Comparison of ENCODE assay signal across 19 mouse cellular contexts in the genomic region with DNA sequence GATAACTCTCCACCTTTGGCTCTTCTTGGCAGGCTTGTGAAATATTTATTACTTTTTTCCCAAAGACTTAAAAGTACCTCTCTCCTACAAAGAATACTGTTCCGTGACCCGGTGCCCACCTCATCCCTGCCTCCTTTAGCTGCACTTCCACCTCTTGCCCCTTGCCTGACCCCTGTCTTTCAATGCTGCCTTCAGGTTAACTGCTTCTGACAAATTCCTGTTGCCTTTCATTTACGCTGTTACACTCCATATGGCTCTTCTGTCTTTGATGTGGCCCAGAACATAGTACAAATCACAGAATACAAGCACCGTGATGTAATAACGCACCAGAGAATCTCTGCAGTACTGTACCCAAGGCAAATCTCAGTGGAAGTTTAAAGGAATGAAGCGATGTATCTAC.
DNase-seq lines count a peak whose midpoint lies in the region; ATAC-seq lines count a peak whose summit lies in the region.
"Had no signal": no experiment of that assay in that cellular context is flagged by ENCODE, and none has a peak within 500 bp of the region (broad histone marks: within the 10 kb centered on the region; RNA-seq: fewer than 3 reads in every experiment).

No protein-coding gene starts in this region.

- 40% methylated on average over 6 of the region's 6 CpGs for WGBS in heart, embryonic 13.5 days

- H3K9me3 ChIP-seq in heart, embryonic 13.5 days, result no peaks in the 10 kb centered on the region
- H3K9me3 ChIP-seq: forebrain, embryonic 12.5 days; liver, embryonic 12.5 days; lung, embryonic 15.5 days had no signal

- DNase-seq in heart, postnatal 14 days, result no peak
- DNase-seq in kidney, postnatal 4 days, result peak; percentile 52 to 60
- DNase-seq in kidney, adult 8-10 months, result no peak
- peak; percentile 38 for DNase-seq in embryo, embryonic 11.5 days (ENCODE audit: low read depth, low spot score)
- DNase-seq in mesoderm, embryonic 11.5 days (ENCODE audit: low read depth, low spot score), result peak; percentile 76
- no peak for DNase-seq in thymus, postnatal 0 days (ENCODE audit: low spot score)
- DNase-seq in right cerebral cortex, postnatal 14 days, result no peak
- DNase-seq: adrenal gland, adult 2 months; cerebellum, postnatal 14 days; gastrocnemius, postnatal 25 days; layer of hippocampus, postnatal 36 days; left cerebral cortex, postnatal 4 days had no signal

- H3K9ac ChIP-seq in heart, embryonic 13.5 days, result no peak overlapping the region
- H3K9ac ChIP-seq: forebrain, embryonic 12.5 days; liver, embryonic 12.5 days; lung, embryonic 15.5 days had no signal

- intact Hi-C loops in heart, postnatal 14 days (cut with DNase I), result no loop called here

- no peak for ATAC-seq in heart, embryonic 13.5 days (ENCODE audit: extremely low read depth, insufficient number of reproducible peaks, low FRiP score, low TSS enrichment)
- ATAC-seq: hindbrain, embryonic 16.5 days; liver, embryonic 12.5 days had no signal

- H3K4me3 ChIP-seq in heart, embryonic 13.5 days, result no peak overlapping the region
- H3K4me3 ChIP-seq: forebrain, embryonic 12.5 days; liver, embryonic 12.5 days; lung, embryonic 15.5 days had no signal

- no peak overlapping the region for H3K4me2 ChIP-seq in heart, embryonic 13.5 days
- H3K4me2 ChIP-seq: forebrain, embryonic 12.5 days; liver, embryonic 12.5 days; lung, embryonic 15.5 days had no signal

- H3K36me3 ChIP-seq in heart, embryonic 13.5 days, result no peaks in the 10 kb centered on the region
- H3K36me3 ChIP-seq: forebrain, embryonic 12.5 days; liver, embryonic 12.5 days; lung, embryonic 15.5 days had no signal

- peaks cover 20% of the 10 kb centered on the region for H3K4me1 ChIP-seq in heart, embryonic 13.5 days
- H3K4me1 ChIP-seq: liver, embryonic 12.5 days had no signal

- H3K27me3 ChIP-seq in heart, embryonic 13.5 days (replicated peaks), result no peaks in the 10 kb centered on the region
- H3K27me3 ChIP-seq: CH12.LX; forebrain, embryonic 12.5 days; liver, embryonic 12.5 days; lung, embryonic 15.5 days had no signal

- H3K27ac ChIP-seq in heart, embryonic 13.5 days (replicated peaks), result 0 out of 2 replicates have a peak overlapping the region, but pooled peaks have one; percentile 0
- H3K27ac ChIP-seq: forebrain, embryonic 12.5 days; liver, embryonic 12.5 days; lung, embryonic 15.5 days; macrophage had no signal

Comparison
In these comparisons a context has a peak if more than half of its experiments do, and no peak if none do; other contexts are left out.
1. DNase-seq: peak in kidney, postnatal 4 days (2 of 2), embryo, embryonic 11.5 days (single experiment) and mesoderm, embryonic 11.5 days (single experiment); none in heart, postnatal 14 days (0 of 2), kidney, adult 8-10 months (0 of 2), thymus, postnatal 0 days (single experiment) and right cerebral cortex, postnatal 14 days (single experiment).